Mouse (Mus musculus) adipocyte (in vitro differentiated cells): Measurements from ENCODE around the gene Gm3139.
"Not testable (repeated sequence)": the region's sequence is repeated elsewhere in the genome, so short reads cannot be mapped to it uniquely, and the experiment has no call there.

Experiments used
- DNase-seq: peaks from one replicate; pipeline ENCODE4 v3.0.0-alpha.2; 2016; ENCODE audit warnings: low spot score

The Gm3139 gene

DNA sequence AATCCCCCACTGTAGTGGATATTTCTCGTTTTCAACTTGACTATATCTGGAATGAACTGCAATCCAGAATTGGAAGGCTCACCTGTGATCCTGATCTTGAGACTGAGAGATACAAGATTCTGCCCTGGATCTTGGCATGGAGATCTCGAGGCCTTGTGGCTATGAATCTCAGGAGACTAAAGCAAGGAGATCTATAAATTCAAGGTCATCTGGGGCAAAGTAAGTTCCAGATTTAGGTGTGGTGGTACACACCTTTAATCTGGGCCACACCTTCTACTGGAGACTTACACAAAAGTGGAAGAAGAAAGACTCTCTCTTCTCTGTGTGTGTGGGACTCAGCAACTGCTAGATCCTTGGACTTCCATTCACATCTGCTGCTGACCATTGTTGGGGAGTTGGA lies at the start of gene Gm3139:
TSS of gene Gm3139 (plus strand) at position 301 of the 400 bp plus-strand sequence.
- DNase-seq, result not testable (repeated sequence)
